Mouse (Mus musculus) cerebellum, adult 9-10 months (tissue): ENCODE measurements around the gene D10Wsu102e.
"Not testable (repeated sequence)": the region's sequence is repeated elsewhere in the genome, so short reads cannot be mapped to it uniquely, and the experiment has no call there.

Experiments
- DNase-seq: peaks from one replicate; pipeline ENCODE4 v3.0.0; 2022

Gene D10Wsu102e

DNA sequence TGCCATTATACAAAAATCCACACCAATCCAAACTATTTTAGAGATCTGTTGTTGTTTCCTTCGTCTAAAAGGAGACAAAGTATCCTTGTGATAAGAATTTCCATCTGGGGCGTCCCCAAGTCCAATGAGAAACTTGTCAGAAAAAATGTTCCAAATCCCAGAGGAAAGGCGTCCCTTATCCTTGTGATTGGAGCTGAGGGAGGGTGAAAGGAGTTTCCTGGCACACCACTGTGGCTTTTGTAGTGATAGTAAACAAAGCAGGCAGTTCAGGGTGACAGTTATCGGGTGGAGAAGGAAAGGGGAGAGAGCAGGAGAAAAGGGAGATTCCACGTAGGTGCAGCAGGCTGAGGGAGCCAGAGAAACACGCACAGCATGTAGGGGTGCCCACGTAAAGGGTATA lies 12.5 kb upstream of the D10Wsu102e start:
- DNase-seq: no peak

DNA sequence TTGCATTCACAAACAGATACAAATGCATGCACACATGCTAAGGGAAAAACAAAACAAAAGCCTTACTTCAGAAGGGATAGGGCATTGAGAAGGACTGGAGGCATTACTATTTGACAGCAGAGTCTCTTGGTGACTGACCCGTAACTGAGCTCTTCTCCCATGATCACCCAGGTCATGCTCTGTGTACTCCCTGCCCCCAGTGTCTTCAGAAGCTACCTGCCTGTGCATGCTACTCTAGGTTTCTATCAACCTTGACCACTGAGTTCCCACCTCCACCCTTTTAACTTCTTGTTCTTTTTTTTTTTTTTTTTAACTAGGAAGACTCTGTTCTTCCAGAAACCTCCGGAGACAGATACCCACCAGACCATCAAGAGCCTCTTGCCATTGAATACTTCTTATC lies 9.3 kb upstream of the D10Wsu102e start:
- DNase-seq: no peak

DNA sequence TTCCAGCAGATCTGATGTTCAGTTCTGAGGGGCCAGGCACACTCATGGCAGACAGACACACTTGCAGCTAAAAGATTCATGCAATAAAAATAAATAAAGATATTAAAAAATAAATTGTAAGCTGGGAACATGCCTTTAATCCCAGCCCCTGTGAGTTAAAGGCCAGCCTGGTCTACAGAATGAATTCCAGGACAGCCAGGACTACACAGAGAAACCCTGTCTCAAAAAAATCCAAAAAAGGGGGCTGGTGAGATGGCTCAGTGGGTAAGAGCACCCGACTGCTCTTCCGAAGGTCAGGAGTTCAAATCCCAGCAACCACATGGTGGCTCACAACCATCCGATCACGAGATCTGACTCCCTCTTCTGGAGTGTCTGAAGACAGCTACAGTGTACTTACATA lies 8.2 kb upstream of the D10Wsu102e start:
- DNase-seq: not testable (repeated sequence)

DNA sequence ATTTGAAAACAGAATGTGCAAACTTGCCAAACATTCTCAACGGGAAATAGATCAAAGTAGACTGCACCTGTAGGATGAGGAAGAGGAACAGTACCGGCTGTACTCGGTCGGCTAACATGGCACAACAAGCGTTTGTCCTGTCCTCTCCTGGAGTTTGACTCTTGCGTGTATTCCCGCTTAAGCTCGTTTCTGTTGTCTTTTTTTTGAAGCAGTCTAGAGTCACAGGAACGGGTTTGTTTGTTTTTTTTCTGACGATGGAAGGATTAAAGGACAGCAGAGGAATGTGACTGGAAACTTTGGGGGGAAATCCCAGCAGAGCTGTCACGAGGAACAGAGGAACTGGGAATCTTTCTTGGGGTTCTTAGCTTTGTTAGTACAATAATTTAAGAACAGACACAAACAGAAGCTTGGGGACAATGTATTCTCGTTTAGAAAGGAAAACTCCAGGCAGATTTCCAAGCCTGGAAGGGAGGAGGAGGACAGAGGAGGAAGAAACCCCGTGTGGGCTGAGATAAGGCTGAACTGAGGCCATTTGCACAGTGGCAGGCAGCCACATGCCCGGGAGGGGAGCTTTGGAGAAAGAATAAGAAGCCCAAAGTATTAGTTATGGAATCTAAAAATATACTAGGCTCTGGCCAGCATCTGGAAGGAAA lies 6.2 kb upstream of the D10Wsu102e start:
- no peak for DNase-seq

DNA sequence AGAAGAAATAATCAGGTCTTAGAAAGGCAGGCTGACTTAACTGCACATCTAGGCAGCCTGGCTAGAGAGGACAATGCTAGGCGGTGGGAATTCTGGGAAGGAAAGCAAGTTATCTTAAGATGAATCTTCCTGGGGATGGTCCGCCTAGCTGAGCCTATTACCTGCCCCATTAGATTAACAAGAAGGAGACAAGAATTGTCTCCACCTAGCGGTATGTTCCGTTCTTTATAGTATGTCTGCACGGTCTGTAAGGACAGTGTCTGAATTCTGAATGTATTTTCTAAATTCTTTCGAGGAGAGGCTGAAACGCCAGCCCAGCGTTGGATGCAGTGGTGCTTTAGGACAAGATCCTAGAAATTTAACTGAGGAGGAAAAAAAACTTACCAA lies 5.7 kb upstream of the D10Wsu102e start:
- DNase-seq: peak; percentile 72

DNA sequence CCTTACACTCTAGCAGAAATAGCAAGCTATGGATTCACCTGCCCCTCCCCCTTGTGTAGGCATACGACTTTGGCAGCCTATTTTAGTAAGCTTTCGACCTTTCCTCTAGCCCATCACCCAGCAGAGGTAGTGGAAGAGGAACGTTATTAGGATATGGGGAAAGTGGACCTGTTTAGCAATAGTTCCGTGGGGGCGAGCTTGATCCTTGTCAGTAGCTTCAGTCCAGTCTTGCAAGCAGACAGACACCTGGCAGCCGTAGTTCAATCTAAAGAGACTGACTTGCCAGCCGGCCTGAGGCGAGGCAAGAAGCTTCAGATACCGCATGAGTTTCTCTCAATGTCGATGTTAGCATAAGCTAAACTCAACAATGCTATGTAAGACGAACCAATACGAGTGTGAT lies 3.6 kb upstream of the D10Wsu102e start:
- no peak for DNase-seq

DNA sequence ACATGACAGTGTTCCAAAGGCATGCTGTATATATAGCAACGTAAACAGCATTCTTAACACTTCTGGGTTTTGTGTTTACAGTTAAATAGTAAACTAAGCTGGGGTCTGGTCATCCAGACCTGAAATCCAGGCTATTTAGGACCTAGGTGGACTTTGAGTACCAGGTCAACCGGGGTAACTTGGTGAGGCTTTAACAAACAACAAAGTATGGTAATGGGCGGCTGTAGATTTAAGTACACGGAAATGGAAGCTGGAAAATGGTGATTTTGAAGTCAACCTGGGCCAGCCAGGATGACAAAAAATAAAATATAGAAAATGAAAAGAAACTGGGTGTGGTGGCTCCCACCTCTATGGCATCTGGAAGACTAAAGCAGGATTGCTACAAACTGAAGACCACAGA lies 570 bp upstream of the D10Wsu102e start:
- DNase-seq: no peak

DNA sequence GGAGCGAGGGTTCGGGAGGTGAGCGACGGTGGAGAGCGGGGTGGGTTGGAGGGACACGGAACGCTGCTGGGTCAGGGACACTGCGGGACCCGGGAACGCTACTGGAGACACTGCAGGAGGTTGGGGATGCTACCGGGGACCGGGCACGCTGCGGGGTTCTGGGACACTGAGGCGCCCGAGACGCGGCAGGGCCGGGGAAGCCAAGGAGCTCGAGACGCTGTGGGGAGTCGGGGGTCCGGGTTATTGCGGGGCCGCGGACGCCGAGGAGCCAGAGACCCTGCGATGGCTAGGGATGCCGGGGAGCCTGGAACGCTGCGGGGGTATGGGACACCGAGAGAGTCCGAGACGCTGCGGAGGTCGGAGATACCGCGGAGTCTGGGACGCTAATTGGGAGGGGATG lies 335 bp downstream of the D10Wsu102e start:
- DNase-seq: no peak

DNA sequence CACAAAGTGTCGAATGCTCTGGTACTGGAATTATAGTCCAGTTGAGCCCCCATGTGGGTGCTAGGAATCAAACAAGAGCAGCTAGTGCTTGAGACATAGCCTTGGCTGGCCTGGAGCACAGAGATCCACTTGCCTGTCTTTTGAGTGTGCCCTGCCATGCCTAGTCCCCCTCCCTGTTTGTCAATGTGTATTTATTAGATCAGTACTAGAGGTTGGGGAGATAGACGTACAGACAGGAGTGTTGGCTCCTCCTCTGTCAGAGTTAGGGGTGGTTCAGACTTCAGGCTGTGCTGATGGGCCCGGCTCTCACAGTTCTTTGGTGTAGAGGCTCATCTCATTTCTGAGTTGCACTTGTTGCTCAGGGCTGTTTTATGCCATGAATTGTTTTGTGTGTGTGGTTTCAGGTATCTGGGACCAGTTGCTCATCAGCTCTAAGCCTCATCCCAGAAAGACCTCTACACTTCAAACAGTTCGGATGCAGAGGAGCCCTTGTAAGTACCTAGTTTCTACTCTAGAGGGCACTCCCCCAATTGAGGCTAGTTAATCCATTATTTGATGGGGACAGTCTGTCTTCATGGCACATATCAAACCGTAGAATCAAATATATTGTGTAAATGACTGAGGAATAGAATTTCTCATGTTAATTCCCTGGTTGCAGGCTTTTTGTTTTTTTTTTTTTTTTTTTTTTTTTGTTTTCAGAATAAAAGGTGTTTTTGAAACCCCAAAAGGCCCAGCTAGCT lies 1.8 kb downstream of the D10Wsu102e start:
- DNase-seq: peak; percentile 59

DNA sequence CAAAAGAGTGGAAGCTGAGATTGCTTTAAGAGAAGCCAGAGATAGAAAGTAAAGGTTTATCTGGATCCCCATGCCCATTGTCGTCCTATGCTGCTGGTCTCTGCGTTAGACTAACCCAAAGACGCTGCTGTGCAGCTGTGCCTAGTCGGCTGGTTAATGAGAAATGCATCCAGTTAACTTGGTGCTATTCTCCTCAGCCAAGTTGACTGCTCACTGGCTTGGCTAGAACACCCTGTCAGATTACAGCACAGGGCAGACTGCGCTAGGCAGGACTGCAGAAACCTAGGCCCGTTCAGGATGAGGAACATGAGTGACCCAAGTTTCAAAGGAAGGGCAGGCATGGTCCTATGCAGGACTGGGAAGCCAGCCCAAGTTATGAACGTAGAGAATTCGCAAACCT lies 3.4 kb downstream of the D10Wsu102e start:
- no peak for DNase-seq

DNA sequence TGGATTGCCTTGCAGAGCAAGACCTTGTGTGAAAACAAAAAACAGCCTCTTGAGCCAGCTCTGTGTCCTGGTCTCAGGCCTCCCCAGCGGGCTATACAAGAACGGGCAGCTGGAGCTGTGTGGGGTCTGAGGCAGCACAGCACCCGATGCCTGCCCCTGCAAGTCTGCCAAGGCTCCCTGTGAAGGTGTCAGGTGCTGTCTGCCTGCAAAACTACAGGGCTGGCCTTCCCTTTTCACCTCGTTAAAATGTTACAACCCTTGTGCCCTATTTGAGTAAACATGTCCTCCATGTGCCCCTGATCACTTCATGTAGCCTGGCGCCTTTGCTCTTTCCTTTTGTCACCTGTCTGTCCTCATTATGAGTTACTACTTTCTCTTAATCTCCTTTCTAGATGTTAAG lies 8.9 kb downstream of the D10Wsu102e start:
- no peak for DNase-seq

DNA sequence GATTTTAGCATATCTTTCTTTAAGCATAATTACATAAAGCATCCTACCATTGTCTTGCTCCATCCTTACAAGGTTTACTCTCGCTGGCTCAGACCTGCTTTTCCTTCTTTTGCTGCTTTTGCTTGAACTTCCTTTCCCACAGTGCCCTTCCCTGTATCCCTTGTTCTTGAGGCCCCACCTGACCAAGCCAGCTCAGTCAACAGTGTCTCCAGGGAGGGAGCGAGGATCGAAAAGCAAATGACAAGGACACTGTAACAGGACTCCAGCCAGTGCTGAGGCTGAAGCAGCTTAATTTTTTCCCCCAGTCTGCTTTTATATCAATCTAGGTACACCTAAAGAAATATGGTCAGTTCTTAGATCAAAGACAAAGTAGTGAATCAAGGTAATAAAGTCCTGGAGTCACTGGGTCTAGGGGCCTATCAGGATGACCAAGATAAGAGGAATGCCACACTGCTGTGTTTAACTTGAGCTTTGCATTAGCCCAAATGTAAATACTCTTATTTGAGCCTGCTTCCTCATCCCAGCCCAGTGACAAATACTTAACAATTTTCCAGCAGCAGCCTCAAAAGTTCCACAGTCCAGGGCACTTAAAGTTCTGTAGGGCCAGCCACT lies 14.1 kb downstream of the D10Wsu102e start:
- no peak for DNase-seq

DNA sequence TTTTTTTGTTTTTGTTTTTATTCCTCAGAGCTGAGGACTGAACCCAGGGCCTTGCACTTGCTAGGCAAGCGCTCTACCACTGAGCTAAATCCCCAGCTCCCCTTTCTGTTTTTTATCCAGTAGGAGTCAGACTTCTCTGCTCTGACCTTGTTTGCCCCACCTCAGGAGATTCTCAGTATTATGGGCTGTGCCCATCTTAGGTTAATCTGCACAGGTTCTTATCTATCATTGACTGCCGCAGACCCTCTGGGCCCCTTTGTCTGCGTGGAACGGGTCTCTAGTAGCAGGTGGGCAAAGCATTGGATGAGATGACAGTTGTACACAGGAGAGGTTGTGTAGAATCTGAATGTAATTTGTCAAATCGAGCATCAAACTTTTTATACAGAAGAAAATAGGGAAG lies 15.4 kb downstream of the D10Wsu102e start:
- not testable (repeated sequence) for DNase-seq

DNA sequence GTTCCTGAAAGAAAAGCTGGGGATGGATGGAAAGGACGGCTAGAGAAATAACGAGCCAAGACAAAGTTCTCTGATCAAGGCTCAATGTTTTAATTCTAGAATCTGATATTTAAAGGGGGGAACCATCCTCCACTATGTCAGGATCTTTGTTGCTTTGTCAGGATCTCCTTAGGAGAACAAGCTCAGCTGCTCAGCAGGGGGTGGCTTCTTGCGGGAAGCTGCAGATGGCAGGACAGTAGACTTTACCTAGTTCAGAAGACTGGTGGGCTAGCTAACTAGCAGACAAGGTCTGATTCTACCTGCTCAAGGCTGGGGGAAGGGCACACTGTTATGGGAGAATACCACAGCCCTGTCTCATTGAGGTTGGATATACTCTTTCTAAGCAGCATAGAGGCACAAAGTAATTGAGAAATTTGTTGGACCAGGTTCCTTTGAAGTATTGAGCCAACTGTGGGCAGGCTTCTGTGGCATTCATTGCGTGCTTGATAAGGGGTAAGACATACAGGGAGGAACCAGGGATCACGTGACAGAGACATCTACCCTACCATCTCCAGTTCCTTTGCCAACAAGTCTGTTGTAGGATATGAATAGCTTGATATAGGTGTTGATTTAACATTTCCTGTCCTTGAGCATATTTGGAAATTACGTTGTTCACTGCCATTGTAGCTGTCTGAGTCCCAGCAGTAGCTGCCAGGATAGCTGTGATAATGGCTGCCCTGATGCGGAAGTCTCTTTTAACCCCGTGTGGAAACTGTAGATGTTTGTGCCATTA lies 17.1 kb downstream of the D10Wsu102e start:
- DNase-seq: no peak

DNA sequence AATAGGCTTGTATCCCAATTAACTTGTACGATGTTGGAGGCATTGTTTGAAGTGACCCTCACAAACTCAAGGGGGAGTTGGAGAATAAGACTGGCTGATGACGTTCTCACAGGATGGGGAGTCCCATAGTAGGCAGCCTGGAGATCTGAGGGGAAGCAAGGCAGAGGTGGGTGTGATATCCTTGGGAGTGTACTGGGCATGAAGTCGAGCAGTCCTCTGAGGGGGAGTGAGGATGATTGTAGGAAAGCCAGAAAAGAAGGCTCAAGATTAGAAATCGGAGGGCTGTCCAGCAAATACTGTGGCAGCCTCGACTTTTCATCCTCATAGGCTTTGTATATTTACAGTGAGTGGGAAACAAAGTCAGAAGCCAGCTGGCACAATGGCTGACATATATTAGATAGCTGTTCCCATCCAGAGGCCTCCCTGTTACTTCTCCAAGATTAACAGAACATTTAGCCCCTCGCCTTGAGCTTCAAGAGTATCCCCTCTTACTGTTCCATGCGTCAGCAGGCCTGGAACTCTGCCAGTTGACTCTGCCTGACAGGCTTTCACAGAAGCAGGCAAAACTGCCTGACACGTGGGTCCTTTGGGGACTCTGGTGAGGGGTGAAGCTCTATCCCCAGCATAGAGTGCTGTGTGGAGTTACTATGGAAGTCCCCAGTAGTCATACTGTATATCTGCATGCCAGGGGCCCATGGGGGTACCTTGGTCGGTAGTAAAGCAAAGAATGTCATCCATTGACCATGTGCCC lies 18.2 kb downstream of the D10Wsu102e start:
- DNase-seq: no peak

DNA sequence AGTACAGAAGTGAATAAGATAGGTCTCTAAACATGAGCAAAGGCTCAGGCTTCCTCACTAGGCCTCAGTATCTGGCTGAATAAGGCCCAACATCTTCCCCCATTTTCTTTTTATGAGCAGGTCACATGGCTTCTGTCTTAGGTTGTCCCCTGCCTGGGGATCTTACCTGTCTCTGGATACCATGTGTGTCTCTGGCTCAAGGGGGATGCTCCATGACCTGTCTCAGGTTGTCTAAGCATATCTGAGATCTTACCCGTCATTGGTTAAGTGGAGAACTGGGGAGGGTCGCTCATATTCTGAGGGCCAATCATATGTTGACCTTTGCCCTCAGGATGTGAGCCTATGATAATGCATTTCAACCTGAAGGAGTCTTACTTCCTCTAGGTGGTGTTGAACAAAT lies 20.5 kb downstream of the D10Wsu102e start:
- no peak for DNase-seq

DNA sequence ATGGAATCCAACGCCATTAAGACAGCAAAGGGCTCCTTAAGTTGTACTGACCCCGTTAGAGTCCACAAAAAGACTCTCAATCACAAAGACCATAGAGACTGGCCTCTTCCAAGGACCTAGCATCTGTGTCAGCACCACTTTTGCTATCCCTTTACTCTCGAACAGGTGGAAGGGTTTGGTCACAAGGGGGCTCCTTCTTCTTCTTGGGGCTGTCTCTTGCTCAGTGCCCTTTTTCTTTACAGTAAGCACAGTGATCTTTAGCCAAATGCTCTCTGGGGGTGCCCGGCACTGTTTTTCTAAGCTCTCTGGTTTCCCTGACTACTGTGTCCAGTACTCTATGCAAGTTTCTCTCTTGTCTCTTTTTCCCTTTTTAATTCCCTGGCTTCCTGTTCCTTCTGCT lies 22.5 kb downstream of the D10Wsu102e start:
- DNase-seq: no peak

DNA sequence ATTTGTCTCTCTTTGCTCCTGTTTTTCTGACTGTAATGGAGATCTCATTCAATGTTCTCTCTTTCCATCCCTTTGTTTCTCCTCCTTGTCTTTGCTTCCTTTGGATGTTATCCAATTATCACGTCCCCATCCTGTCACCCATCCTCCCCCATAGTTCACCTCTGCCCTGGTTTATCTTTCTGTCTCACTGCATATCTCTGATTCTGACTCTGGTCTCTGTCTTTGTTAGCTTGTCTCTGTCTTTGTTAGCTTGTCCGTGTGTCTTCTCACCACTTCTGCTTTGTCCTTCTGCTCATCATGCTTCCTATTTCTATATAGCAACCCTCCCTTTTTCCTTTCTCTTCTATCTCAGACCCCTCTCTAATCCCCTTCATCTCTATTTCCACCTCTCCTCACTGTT lies 23.0 kb downstream of the D10Wsu102e start:
- DNase-seq: no peak

DNA sequence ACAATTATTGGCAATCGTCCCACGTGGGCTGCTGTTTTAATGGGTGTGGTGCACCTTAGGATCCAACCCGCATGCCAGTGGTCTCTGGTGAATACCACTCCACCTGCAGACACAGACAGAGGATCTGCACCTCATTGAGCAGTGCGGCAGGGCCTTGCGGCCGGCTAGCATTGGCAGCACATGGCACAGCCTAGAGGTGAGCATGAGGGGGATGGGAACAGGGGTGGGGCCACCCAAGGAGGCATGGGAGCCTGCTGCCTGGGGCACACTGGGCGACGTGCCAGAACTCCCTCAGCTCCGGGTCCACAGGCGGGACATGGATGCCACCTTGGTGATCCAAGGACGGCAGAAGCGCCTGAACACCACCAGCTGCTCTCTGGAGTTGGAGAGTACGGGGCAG lies 23.8 kb downstream of the D10Wsu102e start:
- no peak for DNase-seq

DNA sequence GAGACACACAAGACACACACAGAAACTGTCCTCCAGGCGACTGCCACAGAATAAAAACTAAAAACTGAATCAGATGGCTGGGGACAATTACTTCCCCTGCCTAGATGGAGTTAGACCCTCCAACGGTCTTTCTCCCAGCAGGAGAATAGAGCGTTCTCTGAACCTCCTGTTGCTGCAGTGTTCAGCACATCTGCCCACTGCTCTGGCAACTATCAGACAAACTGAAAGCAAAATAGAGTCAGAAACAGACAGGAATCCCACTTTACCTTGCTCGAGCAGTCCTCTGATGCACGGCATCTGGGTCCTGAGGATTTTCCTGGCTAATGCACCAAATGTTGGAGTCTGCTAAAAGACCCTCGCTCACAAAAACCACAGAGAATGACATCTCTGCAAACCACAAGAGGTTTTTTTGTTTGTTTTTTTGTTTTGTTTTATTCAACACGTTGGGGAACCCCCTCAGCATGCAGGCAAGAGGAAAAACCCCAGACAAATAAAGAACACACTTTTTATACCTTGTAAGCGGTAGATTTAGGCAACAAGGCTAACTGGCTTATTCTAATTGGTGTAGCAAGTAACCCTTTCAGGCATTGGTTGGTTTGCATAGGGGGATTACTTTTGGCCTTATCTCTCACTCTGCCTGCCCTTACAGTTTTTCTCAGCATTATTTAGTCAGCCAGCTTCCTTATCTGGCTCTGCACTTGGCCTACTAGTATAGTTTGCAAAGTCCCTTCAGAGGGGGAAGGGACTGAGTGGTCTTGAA lies 24.6 kb downstream of the D10Wsu102e start:
- no peak for DNase-seq

DNA sequence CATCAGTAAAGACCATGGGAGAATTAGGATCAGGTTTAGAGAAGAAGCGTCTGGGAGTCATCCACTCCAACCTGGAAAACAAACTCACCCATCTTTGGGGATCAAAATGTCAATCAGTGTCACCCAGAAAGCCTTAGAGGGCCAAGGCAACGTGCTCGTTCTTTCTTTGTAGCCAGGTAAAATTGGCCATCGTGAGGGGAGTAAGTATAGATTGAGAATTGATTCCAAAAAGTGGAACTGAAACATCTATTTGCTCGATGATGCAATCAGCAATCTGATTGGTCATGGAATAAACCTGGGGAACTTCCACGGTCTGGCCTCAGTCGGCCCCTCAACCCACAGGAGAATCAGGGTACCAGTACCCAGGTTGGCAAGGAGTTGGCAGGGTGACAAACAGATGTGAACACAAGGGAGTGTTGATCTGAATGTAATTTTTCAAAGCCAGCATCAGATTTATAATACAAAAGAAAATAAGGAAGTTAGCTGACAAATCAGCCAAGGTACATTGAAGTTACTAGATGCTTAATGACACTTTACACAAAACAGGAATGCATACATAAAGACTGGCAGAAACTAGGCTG lies 25.4 kb downstream of the D10Wsu102e start:
- no peak for DNase-seq

DNA sequence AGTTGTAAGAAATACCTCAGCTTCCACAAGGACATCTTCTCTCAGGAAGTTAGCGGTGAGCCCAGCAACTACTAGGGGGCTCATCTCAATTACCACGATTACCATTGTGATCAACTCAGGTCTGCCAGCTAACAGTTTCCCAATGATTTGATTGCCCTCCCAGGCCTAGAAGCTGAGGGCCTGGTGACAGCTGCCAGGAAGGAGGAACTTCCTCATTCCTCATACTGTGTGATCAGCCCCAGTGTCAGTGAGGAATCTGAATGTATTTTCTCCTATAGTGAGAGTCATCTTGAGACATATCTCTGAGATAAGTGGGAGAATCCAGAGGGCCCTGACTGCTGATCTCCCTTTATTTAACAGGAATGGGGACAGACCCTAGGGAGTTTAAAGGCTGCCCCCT lies 37.3 kb downstream of the D10Wsu102e start:
- DNase-seq: no peak
